Mouse (Mus musculus) mouse embryonic stem cell (cell line): ENCODE results near the gene Kif12.

ENCODE experiments used
- in situ Hi-C, 2 experiments: fragments of 300-500 bp; cut with MboI; formaldehyde crosslinking; loops; 1 replicate in 1 of 2; 3 replicates in 1 of 2; pipeline ENCODE4 v1.14.3; 2019 to 2020; ENCODE audit warnings: low sequenced_read_pairs in 2 of 2, low pct_unique_long_range_greater_than_20kb in 1 of 2, mixed read lengths in 1 of 2; ENCODE audit not compliant: unreplicated experiment in 1 of 2

Kif12 gene

DNA sequence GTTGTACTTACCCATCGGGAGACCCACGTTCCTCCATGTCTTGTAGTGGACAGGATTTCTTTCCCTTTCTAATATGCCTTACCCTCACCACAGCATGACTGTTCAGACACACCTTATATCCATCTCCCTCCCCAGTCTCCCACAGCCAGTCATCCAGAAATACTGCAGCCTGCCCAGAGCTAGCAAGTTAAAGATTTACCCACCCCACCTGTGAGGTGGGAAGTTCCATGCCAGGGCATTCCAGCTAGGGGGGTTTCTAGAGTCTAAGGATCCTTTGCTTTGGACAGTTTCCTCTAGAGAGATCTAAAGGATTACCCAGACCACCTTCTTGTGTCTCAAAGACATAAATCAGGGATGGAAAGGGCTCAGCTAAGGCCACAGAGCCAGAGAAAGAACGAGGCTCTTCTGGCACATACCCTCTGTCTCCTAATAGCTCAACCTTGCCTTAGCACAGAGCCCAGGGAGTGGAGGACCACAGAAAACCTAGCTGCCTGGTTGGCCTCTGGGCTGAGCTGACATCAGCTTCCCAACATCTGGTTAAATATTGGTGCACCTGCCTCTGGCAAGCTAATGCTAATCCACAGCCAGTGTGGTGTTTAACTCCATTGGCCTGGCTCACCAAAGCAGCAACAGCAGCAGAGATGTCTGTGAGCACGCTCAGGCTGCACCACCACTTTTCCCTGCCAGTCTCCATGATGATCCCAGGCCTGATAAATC lies at the start of gene Kif12:
Kif12 (minus strand) TSS at position 163 of the 717 bp plus-strand sequence.
- in situ Hi-C loops = no loop called here

DNA sequence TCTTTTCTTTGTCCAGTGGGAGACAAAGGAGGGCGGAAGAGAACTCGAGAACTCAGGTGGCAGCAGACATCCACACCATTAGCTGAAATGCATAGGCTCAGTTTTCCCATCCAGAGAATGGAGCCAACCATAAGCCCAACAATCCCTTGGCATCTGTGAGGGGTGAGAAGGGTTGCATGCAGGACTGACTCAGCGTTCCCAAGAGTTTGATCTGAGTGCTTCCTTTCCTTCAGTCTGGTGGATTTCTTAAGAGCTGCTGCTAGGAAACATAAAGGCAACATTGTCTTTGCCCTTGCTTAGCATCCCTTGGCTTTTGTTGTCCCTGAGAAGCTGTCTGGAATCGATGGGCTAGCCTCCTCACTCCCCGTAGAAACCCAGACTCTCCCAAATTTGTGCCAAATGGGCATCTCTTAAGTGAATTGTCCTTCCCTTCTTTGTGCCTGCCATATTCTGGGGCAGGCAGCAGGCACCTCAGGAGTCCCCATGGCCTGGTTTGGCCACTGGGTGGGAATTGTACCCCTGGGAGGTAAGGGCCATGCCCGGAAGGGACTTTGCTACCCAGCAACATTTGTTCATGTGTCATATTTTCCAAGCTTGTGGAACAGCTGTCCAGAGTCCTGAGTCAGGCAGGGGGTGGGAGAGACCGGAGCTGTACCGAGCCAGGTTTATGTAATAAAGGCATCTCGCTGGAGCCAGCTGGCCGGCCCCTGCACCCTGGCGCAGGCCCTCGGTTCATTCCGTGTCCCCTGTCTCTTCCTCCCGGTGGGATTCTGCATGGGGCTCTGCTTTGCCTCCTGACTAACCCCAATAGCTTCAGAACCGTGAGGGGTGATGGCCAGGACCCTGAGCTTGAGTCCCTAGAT lies 49.4 kb upstream of the Kif12 start:
- in situ Hi-C loops = no loop called here

DNA sequence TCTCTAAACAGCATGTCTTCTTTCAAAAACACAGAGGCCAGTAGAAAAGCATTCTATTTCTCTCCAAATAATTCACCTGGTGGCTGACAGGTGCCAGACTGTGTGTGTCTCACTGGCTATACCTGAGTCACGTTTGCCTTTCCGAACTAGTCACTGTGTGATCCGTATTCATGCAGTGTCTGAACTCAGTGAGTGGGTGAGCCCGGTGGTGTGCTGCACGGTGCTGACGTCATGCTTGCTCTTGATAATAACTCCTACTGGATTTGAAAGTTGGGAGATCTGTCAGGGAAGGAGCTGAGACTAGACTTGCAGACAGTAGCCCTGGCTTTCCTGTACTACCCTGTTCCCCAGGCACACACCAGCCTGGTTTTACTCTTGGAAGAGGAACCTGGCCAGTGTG lies 47.7 kb upstream of the Kif12 start:
- in situ Hi-C loops = loop anchor here in 1 of 2 experiments (10.0 kb wide), 1 partner anchor 95 kb away; no protein-coding TSS in a partner anchor

DNA sequence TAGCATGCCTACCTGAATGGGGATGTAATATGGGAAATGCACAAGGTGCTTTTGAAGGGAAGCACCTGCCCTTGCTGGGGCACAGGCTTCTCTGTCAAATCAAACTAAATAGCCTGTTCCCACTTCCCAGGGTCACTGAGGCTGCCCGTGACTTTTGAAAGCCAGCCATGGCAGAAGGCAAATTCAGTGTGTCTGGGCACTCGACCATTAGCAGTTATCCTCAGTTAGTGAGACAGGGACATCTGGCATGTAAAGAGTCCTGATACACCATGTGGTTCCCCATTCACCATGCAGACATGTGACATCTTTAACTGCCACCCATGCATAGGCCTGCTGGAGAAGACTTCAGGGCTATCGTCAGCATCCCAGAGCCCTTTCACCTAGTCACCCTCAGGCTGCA lies 47.1 kb upstream of the Kif12 start:
- in situ Hi-C loops = loop anchor here in 1 of 2 experiments (10.0 kb wide), 1 partner anchor 96 kb away; no protein-coding TSS in a partner anchor

DNA sequence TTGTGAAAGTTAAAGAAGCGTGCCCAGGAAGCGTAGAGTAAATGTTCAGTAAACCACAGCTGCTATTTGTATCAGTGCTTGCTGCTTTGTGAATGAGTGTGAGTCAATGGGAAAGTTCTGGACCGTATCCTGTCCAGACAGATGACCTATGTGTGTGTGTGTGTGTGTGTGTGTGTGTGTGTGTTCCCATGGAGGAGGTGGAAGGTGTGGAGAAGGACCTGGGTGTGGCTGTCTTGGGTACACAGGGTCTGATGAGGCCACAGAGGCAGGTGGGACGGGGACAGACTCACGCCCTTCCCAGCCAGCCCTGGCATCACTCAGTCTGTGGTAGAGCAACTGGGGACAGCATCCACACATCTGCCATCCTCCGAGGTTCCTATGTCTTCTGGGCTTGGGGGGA lies 45.6 kb upstream of the Kif12 start:
- in situ Hi-C loops = loop anchor here in 1 of 2 experiments (10.0 kb wide), 1 partner anchor 97 kb away; no protein-coding TSS in a partner anchor

DNA sequence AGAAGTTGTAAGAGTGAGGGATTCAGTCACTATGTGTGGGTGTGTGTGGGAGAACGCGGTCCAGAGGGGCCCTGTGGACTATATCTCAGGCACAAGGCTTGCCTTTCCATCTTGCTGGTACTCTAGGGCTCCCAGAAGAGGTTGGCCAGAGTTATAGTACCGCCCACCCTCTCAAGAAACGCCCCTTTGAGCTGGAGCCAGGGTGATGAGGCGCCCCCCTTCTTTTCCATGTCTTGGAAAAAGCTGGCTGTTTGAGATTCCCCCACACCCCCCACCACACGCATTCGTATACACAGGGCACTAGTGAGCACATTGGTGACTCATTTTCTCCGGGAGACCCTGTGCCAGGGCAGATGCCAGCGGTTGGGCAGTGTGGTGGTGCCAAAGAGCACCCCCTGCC lies 44.6 kb upstream of the Kif12 start:
- in situ Hi-C loops = loop anchor here in 1 of 2 experiments (10.0 kb wide), 1 partner anchor 98 kb away; no protein-coding TSS in a partner anchor

DNA sequence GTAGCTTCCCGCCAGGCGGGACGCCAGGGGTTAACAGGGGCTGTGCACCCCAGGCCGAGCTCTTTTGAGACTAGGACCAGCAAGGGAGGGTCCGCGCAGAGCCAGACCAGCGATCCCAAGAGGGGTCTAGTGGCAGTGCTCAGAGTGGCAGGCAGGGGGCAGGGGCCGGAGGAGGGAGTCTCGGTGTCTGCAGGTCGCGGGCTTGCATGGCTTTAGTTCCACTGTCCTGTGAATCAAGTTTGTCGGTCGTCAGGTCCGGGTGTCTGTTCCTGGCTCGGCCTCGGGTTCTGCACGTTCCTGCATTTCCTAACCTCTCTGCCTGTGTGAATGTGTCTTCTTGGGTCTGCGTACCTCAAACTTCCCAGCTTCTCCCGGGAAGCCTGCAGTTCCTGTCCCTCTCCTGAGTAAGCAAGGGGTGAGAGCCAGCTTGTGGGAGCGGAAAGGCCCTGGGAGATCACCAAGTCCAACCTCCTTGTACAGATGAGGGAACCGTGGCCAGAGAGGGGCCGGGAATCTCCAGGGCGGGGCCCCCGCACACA lies 44.1 kb upstream of the Kif12 start:
- in situ Hi-C loops = loop anchor here in 1 of 2 experiments (10.0 kb wide), 1 partner anchor 99 kb away; no protein-coding TSS in a partner anchor

DNA sequence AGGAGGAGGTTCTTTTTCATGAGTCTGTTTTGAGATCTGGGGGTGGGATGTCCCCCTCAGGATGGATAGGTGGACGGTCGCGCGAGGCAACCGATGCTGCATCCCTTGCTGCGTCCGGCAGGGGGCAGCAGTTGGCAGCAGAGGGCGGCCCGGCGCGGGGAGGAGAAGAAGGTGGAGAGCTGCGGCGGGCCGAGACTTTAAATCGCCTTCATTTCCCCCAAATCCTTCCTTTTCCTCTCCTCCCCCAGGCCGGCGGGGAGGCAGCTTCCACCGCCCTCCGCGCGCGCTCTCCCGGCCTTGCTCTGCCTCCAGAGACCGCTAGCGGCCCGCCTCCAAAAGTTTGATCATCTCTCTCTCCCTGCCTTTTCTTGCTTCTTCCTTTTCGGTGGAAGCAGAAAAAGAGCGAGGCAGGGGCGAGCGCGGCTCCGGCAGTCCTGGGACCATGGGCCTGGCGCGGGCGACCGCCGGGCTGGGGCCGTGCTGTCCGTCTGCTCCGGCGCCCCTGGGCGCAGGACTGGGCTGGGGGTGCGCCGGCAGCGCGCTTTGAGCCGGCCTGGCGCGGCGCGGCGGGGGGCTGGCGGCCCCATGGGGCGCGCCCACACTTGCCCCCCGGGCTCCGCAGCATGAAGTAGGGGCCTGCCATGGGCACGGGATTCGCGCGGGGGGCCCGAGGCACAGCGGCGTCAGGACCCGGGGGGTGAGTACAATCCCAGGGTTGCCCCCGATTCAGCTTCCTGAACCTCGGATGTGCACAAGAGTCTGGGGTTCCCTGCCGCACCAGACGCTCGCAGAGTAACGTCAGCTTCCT lies 43.5 kb upstream of the Kif12 start:
- in situ Hi-C loops = loop anchor here in 1 of 2 experiments (10.0 kb wide), 1 partner anchor 99 kb away; no protein-coding TSS in a partner anchor

DNA sequence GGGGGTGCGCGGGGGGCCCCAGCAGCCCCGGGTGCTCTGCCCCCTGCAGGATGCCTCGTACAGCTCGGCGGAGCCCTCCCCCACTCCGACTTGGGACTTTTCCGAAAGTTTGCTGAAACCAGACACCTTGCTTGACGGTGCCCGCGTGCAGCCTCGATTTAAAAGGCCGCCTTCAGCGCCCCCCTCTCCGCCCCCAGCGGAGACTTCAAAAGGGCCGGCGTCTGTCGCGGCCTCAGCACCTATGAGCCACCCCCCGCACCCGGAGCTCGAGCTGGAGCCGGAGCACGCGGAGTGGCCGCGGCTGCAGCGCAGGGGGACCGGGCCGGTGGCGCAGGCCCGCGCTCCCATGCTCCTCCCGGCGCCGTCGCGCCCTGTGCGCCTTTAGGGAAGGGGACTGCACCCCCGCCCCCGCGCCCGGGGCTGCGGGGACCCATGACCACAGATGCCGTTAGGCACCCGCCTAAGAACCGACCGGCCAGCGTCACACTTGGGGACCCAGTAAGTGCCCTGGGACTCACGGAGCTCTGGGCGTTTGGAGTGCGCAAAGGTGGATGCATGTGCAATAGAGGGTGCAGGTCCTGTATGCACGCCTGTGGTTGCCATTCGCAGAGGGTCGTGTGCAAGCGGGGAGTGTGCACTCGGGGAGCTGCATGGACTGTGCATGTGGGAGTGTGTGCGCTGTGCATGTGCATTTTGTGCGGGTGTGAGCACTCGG lies 42.1 kb upstream of the Kif12 start, which contains the start of gene Col27a1:
Col27a1 (plus strand) TSS at position 98 of the 715 bp plus-strand sequence.
- in situ Hi-C loops = loop anchor here in 1 of 2 experiments (10.0 kb wide), 1 partner anchor 101 kb away; no protein-coding TSS in a partner anchor

DNA sequence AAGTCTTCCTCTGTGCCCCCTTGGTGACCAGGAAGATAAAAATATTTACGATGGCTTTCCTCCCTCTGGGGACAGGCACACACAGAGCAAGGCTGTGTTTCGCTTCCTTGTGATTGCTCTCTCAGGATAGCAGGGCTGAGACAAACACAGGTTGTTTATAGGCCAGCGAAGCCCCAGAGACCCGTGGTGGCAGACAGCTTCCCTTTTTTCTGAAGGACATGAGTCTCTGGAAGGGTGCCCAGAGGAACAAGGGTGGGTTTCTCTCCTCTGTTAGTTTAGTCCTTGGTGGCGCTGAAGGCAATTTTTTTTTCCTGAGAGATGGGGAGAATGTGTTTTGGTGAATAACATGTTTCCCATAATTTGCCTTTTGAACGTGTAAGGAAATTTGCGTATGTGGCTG lies 33.7 kb upstream of the Kif12 start:
- in situ Hi-C loops = no loop called here

DNA sequence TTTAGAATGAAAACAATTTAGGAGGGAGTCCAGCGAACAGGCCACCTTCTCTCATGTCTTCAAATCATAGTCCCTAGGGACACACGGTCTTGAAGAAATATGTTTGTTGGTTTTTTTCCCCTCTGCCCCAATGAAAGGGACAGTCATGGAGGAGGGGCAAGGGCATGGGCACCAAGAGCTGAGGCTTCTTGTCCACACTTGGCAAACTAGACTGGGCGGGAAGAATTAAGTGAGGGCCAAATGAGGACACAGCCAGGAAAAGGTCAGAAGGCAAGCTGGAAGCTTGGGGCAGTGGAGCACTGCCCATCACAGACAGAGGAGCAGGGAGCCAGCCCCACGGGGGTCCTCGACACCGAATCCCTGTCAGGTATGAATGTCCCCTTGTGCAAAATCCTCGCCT lies 31.9 kb upstream of the Kif12 start:
- in situ Hi-C loops = no loop called here

DNA sequence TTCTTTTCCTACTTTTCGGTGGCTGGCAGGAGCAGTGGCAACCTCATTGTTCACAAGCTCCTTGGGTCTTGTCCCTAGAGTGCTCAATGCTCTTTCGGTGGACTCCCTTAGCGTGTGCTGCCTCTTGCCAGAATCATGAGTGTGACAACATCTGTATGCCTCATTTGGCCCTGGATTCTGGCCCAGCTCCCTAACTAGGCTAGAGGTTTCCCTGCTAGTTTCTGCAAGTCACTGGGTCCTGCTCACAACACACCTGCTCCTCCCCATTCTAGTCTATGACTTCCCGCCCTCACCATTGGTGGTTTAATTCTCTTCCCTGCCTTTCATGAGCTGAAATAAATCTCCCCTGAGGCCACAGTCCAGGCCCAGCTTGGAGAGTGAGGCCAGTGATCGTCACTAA lies 27.4 kb upstream of the Kif12 start:
- in situ Hi-C loops = no loop called here

DNA sequence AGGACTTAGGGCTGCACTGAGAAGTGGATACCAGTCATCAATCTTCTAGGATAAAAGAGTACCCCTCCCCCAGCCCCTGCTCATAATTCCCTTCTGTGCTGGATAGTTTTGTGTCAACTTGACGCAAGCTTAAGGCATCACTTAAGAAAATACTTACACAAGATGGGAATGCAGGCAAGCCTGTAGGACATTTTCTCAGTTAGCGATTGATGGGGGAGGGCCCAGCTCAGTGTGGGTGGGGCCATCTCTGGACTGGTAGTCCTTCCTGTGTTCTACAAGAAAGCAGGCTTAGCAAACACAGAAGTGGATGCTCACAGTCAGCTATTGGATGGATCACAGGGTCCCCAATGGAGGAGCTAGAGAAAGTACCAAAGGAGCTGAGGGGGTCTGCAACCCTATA lies 22.4 kb upstream of the Kif12 start:
- in situ Hi-C loops = no loop called here

DNA sequence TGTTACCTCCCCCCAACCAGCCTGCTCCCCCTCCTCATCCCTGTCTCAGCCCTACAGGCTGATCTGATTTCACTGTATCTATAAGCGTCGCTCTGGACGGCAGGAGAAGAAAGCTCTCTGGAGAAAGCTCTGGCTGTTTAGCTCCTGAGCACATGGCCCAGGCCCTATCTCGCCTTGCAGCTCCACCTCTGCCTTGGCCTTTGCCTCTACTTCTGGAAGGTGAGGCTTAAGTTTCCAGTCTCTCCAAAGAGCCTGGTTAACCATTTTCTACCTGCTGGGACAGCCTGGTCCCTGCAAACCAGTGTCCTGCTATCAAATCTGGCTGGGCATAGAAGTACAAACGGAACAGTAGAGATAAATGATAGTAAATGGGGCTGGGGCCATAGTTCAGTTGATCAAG lies 19.7 kb upstream of the Kif12 start:
- in situ Hi-C loops = no loop called here

DNA sequence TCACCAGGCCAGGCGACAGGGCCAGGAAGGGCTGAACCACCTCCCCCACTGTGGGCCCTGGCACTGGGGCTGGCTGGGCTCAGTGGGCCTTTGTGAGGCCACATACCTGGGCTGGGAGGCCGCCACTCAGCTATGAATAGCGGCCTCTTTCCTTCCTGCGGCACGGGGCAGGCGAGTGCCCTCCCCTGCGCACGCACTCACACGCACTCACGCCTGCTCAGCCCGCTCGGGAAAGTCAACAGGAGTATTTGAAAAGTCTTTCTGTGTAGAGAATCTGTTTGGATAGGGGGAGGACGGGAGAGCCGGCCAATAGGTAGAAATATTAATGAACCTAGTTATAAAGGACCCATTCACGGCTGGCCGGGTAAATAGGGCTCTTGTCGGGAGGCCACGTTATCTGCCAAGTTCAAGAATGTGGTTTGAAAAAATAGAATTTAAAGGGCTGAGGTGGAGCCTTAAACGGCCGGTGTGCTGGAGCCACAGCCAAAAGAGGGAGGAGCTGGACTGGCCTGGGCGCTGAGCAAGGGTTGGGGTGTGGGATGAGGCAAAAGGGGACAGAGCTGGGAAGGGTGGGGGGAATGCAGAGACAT lies 14.4 kb upstream of the Kif12 start:
- in situ Hi-C loops = no loop called here

DNA sequence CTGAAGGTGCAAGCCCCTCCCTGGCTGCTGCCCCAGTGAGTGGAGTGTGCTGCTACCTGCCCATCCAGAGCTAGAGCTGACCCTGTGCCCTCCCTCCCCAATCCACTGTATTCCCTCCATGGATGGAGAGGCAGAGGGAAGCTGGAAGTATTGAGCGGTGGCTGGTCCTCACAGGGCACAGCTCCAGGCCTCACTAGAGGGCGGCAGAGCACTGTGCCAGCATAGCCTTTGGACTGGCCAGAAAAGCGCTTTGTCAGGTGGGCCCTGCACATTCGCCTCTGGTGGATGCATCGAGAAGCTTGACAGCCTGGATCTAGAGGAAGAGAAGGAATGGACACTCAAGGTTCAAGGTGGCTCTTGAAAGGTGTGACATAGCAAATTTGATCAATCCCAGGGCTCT lies 9.6 kb upstream of the Kif12 start:
- in situ Hi-C loops = no loop called here

DNA sequence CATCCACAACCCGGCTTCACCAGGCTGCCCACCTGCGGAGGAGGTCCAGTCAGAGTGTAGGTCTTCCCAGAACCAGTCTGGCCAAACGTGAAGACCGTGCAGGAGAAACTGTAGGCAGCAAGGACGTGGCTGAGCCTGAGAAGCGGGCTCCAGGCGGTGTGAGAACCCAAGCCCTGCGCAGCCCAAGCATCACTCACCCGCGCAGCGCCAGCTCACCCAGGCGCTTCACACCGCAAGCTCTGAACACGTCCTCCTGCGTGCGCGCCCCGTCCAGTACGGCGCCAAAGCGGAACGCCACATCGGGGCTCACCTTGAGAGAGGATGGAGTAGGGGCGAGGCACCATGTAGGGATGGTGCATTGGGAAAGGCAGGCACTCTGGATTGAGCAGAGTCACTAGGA lies 809 bp downstream of the Kif12 start:
- in situ Hi-C loops = no loop called here
